Mouse (Mus musculus) macrophage (primary cell): ENCODE measurements around the gene Anapc11. TPM values are rescaled to one million over a fixed set of nuclear protein-coding genes. Genes with fewer than 3 reads are reported as not detected.
"Not testable (repeated sequence)": the region's sequence is repeated elsewhere in the genome, so short reads cannot be mapped to it uniquely, and the experiment has no call there.

Experiments
- H3K27ac ChIP-seq: fragments of 350-480 bp; formaldehyde crosslinking; 2 replicates; pipeline ENCODE4 v1.9.0; 2021
- H3K36me3 ChIP-seq: fragments of 350-480 bp; formaldehyde crosslinking; 2 replicates; pipeline ENCODE4 v1.9.0; 2021; ENCODE audit errors: inconsistent target
- H3K4me3 ChIP-seq: fragments of 350-480 bp; formaldehyde crosslinking; 2 replicates; pipeline ENCODE4 v1.9.0; 2021; ENCODE audit errors: inconsistent target
- H3K79me2 ChIP-seq: fragments of 350-480 bp; formaldehyde crosslinking; 2 replicates; pipeline ENCODE4 v1.9.0; 2021; ENCODE audit errors: inconsistent target
- WGBS: methylation state at CpG from one replicate; pipeline ENCODE4 v1.1.7; 2026; ENCODE audit warnings: inconsistent platforms; ENCODE audit not compliant: missing documents; 5-methylcytosine and 5-hydroxymethylcytosine counted together
- polyA plus RNA-seq: library from polyadenylated mRNA; stranded (reverse); fragments of 250-400 nt; gene quantifications from 3 replicates; pipeline ENCODE4 v1.2.4, GENCODE M21; 2018; ENCODE audit warnings: inconsistent platforms
- total RNA-seq, 78 experiments: library from RNA; depleted of rRNA; stranded (reverse); fragments of 250-400 nt; gene quantifications; 1 replicate in 9 of 78; 2 replicates in 24 of 78; 3 replicates in 43 of 78; 4 replicates in 2 of 78; pipeline ENCODE4 v1.2.4; 2018; ENCODE audit warnings: inconsistent platforms in 56 of 78

The Anapc11 gene
- 10 to 100 TPM in 25 of 26 experiments, 1 to 10 TPM in 1; 9.6 to 58.0 (median 26.1) TPM for total RNA-seq (2018; cell fraction: chromatin; rRNA removed)
- 10 to 100 TPM; 51.9 to 93.5 (median 62.1) TPM for total RNA-seq (2018; cell fraction: cytosol; rRNA removed)
- 10 to 100 TPM; 17.5 to 48.1 (median 26.5) TPM for total RNA-seq (2018; cell fraction: nucleus; rRNA removed)
- 40.4 to 78.6 TPM (median 76.2 TPM) in 3 replicates for polyA plus RNA-seq

DNA sequence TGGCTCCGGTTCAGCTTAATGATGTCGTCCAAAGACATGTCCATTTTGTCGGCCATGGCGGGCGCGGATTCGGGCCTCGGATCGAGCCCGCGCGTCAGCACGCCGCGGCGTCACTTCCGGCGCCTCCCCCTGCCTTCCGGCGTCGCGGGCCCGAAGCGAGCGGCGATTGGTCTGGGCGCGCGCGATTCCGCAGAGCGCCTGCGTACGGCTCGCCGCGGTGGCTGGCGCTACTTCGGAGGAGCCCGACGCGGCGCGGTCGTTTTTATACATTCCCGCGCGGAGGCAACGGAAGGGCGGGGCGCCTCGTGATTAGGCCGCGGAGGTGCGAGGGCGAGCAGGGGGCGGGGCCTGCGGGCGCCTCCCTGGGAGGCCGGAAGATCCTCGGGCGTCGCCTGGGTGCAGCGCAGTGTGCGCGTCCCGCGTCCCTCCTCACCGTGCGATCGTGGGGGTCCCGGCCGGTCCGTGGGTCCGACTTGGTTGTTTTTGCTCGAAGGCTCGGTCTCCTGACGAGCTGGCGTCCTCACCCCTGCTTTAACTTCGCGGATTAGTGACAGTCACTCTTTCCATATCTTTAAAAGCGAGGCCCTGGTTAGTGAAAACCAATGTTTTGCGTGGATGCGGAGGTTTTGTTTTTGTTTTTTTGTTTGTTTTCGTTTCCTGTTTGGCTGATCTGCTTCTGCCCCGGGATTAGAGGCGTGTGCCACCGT lies at the start of gene Anapc11, which contains the start of gene Alyref:
Gene Anapc11, plus strand, starts transcription at position 139 of the 707 bp plus-strand sequence.
Gene Alyref, minus strand, starts transcription at position 83 of the 707 bp plus-strand sequence.
- H3K36me3 ChIP-seq: peaks cover 54% of the 10 kb centered on the region; the same call in 1 of the 2 replicates

DNA sequence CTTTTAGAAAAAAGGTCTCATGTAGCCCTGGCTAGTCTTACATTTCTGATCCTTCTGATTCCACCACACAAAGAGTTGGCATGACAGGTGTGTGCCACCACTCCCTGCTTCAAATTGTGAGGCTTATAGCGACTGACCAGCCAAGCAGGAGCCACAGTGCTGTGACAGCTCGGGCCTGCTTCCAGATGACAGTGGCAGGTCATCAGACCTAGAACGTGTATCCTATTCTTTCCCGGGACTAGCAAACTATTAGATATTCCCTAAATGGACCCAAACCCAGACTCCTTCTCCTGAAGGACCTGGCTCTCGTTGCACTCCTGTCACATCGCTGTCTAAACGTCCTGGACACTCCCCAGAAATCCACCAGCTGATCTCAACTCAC lies 49.4 kb upstream of the Anapc11 start:
- peaks cover 44% of the 10 kb centered on the region for H3K79me2 ChIP-seq
- H3K36me3 ChIP-seq: peaks cover 13% of the 10 kb centered on the region
- peak overlapping the region; percentile 83 for H3K27ac ChIP-seq
- WGBS: 13% methylated on average over 7 of the region's 7 CpGs
- H3K4me3 ChIP-seq: peak overlapping the region; percentile 69

More for the DNA sequence above, at the start of gene Anapc11, which contains the start of gene Alyref:
- under 1% methylated on average over 73 of the region's 88 CpGs for WGBS
- peak within 1 kb of the TSS; percentile 85 for H3K27ac ChIP-seq
- peaks cover 57% of the 10 kb centered on the region for H3K79me2 ChIP-seq
- H3K4me3 ChIP-seq: peak within 1 kb of the TSS; percentile 75

DNA sequence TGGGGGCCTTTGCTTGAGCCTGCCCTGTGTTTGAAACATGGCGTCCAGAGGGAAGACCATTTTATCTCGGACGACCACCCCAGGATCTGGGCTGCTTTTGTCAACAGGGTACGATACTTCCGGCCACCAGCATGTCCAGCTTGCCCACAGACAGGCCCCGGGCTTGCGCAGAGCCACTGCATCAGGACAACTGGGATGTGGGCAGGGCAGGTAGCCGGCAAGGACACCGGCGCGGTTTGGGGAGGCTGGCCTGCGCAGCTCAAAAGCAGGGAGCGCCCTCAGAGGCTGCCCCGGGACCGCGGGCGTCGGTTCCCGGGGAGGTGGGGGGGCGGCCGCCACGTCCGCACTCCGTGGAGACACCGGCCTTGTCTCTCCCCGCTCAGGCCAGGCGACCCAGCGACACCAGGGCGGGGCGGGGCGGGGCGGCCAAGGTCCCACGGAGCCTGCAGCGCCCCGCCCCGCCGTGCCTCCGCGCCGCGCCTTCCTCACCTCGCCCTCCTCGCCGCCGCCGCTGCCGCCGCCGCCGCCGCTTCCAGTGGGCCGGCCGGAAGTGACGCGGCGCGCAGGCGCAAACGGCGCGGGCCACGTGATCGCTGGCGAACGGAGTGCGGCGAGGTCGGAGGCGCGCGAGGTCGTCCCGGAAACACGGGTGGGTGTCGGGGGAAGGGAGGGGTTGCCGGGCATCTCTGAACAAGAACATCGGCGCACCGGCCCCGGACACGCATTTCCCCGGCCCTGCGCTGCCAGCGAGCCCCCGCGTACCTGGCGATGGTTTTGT lies 48.9 kb upstream of the Anapc11 start, which contains the start of gene Mcrip1:
Gene Mcrip1, minus strand, starts transcription at position 560 of the 778 bp plus-strand sequence.
- Histone ChIP-seq H3K27ac (peak within 1 kb of the TSS; percentile 83), H3K36me3 (peaks cover 7% of the 10 kb centered on the region), H3K4me3 (peak within 1 kb of the TSS; percentile 69), H3K79me2 (peaks cover 44% of the 10 kb centered on the region)
- 1% methylated on average over 72 of the region's 87 CpGs for WGBS

DNA sequence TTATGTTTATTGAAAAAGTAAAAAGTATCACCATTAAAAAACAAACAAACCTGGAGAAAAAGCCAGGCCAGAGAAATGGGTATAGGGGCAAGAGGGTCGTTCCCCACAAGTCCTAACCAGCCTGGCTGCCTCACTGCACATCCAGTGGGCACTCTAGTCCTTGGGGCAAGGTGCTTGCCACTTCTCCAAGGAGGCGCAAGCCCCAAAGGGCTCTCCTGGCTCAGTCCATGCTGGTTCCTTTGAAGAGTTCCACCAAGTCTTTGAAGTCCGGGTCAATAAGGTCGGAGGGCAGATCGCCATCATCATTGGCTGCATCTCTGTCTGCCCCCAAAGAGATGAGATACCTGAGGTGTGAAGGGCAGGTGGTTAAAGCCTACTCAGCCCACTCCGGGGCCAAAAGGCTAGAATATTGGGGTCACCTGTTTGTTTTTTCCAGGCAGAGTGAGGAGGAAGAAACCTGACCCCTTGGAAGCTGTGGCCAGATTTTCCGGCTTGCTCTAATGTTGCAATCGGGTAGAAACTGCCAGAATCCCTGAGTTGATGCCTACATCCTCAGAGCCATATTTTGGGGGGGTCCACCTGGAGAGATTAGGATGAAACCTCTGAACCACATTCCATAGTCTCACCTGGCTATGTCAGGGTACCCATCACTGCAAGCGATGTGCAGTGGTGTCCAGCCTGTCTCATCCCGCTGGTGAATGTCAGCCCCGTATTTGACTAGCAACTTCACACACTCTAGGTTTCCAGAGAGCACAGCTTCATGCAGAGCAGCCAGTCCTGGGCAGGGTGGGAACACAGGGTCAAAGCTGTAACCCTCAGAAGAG lies 48.0 kb upstream of the Anapc11 start:
- Histone ChIP-seq H3K36me3 (no peaks in the 10 kb centered on the region; the same call in 1 of the 2 replicates), H3K4me3 (peak overlapping the region; percentile 46), H3K79me2 (peaks cover 40% of the 10 kb centered on the region), H3K27ac (peak overlapping the region; percentile 46)
- 63% methylated on average over 11 of the region's 11 CpGs for WGBS

DNA sequence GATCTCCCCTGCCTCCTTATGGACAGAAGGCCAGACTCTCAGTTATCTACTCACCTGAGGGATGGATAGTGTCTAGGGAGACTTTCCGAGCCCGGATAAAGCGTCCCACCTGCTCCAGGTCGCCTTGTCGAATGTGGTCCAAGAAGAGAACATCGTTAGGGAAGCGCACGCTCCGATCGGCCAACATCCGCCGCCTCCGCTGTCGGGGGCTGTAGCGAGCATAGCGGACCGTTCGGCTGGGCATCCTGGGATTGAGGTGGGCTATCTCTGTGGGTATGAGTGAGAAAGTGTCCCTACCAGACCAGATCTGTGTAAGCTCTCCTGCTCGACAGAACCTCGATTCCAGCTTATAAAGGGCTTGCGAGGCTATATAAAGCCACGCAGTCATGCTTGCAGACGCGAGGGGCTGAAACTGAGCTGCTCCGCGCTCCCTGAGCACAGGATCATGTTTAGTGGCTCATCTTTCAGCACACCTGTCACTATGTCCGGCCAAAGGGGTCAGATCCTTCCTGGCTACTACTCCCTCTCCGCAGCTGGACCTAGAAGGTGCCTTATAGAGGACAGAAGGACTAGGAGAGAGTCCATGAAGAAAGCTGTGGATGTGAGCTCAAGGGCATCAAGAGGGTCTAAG lies 47.3 kb upstream of the Anapc11 start, which contains the start of gene Ppp1r27:
Gene Ppp1r27, minus strand, starts transcription at position 323 of the 631 bp plus-strand sequence.
- no peaks in the 10 kb centered on the region for H3K36me3 ChIP-seq
- peak within 1 kb of the TSS; percentile 46 for H3K27ac ChIP-seq
- 96% methylated on average over 25 of the region's 28 CpGs for WGBS
- peak within 1 kb of the TSS; percentile 46 for H3K4me3 ChIP-seq
- peaks cover 32% of the 10 kb centered on the region for H3K79me2 ChIP-seq

DNA sequence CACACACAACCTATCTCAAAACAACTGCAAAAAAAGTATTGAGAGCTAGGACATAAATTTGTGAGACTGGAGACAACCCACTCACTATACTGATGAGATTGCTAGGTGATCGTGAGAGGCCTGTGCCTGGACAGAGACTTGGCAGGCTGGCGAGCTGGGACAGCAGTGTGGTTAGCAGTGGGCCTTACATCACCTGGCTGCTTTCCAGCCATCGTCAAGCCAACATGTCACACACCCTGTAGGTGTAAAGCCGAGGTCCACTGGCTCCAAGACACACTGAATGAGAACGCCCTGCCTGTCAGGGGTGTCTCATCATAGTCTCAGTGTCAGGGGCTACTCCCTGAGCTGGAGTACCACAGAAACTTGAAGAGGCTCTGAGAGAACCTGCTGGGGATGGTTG lies 45.5 kb upstream of the Anapc11 start:
- no peak overlapping the region for H3K4me3 ChIP-seq
- 86% methylated on average over 5 of the region's 5 CpGs for WGBS
- no peak overlapping the region for H3K27ac ChIP-seq

DNA sequence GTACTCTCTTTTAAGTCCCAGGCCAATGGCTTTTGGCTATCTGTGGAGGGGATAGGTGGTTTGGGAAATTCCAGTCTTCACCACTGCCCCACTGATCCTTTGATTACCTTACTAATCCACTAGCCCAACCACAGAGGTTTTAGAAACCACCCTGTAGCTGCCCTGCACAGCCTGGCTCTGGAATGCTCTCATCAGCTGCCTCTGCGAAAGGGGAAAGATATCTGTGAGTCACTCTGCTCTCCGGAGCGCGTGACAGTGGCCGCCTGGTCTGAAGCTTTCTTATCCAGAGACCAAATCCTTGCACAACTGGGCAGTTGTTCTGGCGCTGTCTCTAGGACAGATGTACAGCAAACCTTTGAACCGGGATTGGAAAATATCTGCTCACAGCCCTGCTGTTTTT lies 43.4 kb upstream of the Anapc11 start:
- H3K79me2 ChIP-seq: no peaks in the 10 kb centered on the region; the same call in 1 of the 2 replicates
- peak overlapping the region; percentile 51 for H3K27ac ChIP-seq
- no peaks in the 10 kb centered on the region for H3K36me3 ChIP-seq
- 85% methylated on average over 7 of the region's 7 CpGs for WGBS
- no peak overlapping the region for H3K4me3 ChIP-seq

More for the DNA sequence above, 45.5 kb upstream of the Anapc11 start:
- Histone ChIP-seq H3K79me2 (peaks cover 14% of the 10 kb centered on the region), H3K36me3 (no peaks in the 10 kb centered on the region)

DNA sequence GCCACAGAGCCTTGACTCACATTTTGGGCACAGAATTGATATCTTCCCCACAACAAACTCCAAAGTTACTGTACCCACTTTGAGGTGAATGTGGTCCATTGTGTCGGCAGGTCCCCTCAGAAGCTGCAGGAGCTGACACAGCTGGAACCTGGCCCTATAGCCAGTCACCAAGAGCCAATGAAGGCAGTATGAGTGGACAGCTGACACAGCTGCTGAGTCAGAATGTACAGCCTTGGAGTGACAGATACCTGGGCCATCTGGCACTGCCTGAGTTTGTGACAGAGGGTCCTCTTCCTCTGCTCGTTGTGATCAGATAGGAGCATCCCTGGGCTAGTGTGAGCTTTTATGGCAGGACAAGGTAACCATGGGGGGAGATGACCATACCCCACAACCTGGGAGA lies 43.0 kb upstream of the Anapc11 start:
- no peak overlapping the region for H3K4me3 ChIP-seq
- H3K79me2 ChIP-seq: no peaks in the 10 kb centered on the region
- peaks cover 3% of the 10 kb centered on the region for H3K36me3 ChIP-seq
- WGBS: 83% methylated on average over 2 of the region's 2 CpGs
- peak overlapping the region; percentile 51 for H3K27ac ChIP-seq

DNA sequence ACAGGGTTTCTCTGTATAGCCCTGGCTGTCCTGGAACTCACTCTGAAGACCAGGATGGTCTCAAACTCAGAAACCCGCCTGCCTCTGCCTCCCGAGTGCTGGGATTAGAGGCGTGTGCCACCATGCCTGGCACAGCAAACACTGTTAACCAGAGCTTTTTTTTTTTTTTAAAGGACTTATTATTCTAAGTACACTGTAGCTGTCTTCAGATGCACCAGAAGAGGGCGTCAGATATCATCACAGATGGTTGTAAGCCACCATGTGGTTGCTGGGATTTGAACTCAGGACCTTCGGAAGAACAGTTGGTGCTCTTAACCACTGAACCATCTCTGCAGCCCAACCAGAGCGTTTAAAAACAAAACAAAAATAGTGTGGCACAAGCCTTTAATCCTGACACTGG lies 39.4 kb upstream of the Anapc11 start:
- H3K36me3 ChIP-seq: peaks cover 39% of the 10 kb centered on the region
- WGBS: 93% methylated on average over 6 of the region's 6 CpGs
- H3K4me3 ChIP-seq, H3K79me2 ChIP-seq, H3K27ac ChIP-seq: not testable (repeated sequence)

DNA sequence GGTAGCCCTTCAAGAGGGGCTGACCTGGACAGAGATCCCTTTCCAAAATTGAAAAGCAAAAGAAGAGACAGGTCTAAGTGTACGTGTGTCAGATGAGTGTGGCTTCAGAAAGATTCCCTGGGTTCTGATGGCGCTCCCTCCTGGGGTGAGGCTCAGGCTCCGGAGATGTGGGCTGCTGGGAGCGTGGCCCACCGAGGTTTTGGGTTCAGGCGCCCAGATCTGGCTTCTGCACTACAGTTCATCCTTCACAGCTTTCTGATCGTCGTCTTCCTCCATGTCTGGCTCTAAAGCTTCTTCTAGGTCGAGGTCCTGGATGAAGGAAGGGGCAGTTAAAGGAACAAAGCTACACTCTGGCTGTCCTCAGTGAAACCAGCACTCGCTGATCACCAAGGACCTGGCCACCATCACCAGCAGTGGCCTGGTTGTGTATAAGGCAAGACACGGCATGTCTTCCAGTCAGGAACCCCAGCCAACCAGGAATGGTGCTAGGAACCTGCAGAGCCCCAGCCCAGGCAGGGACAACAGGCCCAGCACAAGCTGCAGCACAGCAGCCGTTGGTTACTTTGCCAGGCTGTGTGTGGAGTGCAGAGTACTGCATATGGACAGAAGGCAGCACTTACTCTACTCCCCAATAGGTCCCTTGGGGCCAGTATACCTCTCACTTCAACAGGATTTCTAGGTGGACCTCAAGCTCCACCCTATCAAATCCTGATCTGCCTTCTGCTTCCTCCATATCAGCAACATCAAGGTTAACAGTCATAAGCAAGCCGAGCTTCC lies 37.1 kb upstream of the Anapc11 start:
- Histone ChIP-seq H3K79me2 (peaks cover 19% of the 10 kb centered on the region; the same call in 1 of the 2 replicates), H3K36me3 (peaks cover 62% of the 10 kb centered on the region), H3K4me3 (no peak overlapping the region), H3K27ac (no peak overlapping the region)
- 93% methylated on average over 13 of the region's 13 CpGs for WGBS

DNA sequence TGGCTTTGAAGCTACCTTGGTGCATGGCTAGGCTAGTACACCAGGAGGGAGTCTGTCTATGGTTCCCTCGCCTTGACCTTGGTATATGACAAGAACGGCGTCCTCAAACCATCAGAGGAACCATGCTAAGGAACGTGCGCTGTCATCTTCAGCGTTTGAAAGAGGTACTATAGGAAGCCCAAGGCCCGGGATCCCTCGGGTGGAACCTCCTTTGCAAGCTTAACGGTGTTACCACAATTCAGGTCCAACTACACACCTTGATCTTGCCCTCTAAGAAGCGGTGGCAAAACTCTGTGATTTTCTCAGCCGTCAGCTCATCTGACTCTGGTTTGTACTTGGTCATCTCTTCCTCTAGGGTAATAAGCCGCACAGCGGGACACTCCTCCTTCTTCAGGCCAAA lies 35.3 kb upstream of the Anapc11 start:
- H3K36me3 ChIP-seq: peaks cover 78% of the 10 kb centered on the region
- WGBS: 94% methylated on average over 13 of the region's 13 CpGs
- H3K79me2 ChIP-seq: peaks cover 37% of the 10 kb centered on the region
- no peak overlapping the region for H3K27ac ChIP-seq
- no peak overlapping the region for H3K4me3 ChIP-seq

DNA sequence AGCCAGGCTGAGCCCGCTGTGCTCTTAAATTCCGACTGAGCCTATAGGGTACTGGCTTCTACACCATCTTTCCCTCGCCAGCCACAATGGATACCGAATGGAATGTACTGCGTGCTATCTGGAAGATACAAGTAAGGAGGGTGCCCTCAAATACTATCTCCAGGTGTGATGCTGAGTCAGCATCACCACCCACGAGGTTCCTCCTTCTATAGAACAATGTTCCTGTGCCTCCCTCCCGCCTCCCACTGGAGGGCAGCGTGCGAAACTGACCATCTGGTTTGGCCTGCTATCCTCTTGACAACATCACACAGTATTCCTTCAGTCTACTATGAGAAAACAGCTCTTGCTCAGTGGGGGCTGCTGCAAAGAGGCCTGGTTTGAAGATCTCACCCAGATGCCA lies 33.1 kb upstream of the Anapc11 start:
- Histone ChIP-seq H3K79me2 (peaks cover 58% of the 10 kb centered on the region), H3K27ac (no peak overlapping the region), H3K4me3 (no peak overlapping the region), H3K36me3 (peaks cover 90% of the 10 kb centered on the region)
- 80% methylated on average over 9 of the region's 9 CpGs for WGBS

DNA sequence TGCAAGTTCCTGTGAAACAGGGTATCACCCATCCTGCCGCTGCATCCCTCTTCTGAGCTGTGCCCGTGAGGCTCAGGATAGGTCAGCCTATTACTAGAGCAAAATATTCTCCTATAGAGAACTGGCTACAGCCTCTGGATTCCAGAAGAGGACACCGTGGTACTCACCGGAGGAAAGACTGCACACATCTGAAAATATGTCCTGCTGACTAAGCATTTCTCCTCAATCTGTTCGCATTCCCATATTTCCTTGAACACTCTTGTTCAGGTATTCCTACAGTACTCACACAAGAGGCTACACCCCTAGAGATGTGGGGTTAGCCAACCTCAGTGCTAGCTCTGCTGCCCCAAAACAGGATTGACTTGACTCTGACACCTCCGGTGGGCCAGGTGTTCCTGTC lies 29.9 kb upstream of the Anapc11 start:
- Histone ChIP-seq H3K79me2 (peaks cover 80% of the 10 kb centered on the region), H3K27ac (no peak overlapping the region), H3K36me3 (peaks cover 66% of the 10 kb centered on the region), H3K4me3 (no peak overlapping the region)
- 95% methylated on average over 6 of the region's 6 CpGs for WGBS
